Mouse (Mus musculus) hindbrain, embryonic 14.5 days (tissue): ENCODE data around the gene Crmp1. TPM values are rescaled to one million over a fixed set of nuclear protein-coding genes. Genes with fewer than 3 reads are reported as not detected.

Experiments
- ATAC-seq: fragments of 200-750 bp; cut with Nextera tagmentation; 2 replicates; pipeline ENCODE4 v1.8.0; 2017; ENCODE audit warnings: moderate number of reproducible peaks, mild to moderate bottlenecking, moderate TSS enrichment, moderate library complexity; ENCODE audit not compliant: low FRiP score
- DNase-seq: peaks from one replicate; pipeline ENCODE4 v3.0.0-alpha.2; 2015; ENCODE audit warnings: low spot score
- H3K27ac ChIP-seq: fragments of 300-500 bp; sonication (generic); 2 replicates; pipeline ENCODE4 v1.5.1; 2014; ENCODE audit warnings: mild to moderate bottlenecking, moderate library complexity
- H3K27me3 ChIP-seq: fragments of 300-500 bp; sonication (generic); 2 replicates; pipeline ENCODE4 v1.6.1; 2014; ENCODE audit warnings: mild to moderate bottlenecking, low read length, mixed read lengths; ENCODE audit not compliant: control insufficient read depth, insufficient read depth
- H3K36me3 ChIP-seq: fragments of 300-500 bp; sonication (generic); replicated peaks from 2 replicates; pipeline ENCODE4 v1.6.1; 2014; ENCODE audit not compliant: control insufficient read depth, insufficient read depth
- H3K4me1 ChIP-seq: fragments of 300-500 bp; sonication (generic); replicated peaks from 2 replicates; pipeline ENCODE4 v1.6.1; 2014; ENCODE audit warnings: antibody characterized with exemption, low read length, mixed read lengths; ENCODE audit not compliant: control insufficient read depth, insufficient read depth
- H3K4me2 ChIP-seq: fragments of 300-500 bp; sonication (generic); replicated peaks from 2 replicates; pipeline ENCODE4 v1.6.1; 2014; ENCODE audit warnings: mild to moderate bottlenecking, moderate library complexity
- H3K4me3 ChIP-seq: fragments of 300-500 bp; sonication (generic); replicated peaks from 2 replicates; pipeline ENCODE4 v1.5.1; 2014; ENCODE audit warnings: mild to moderate bottlenecking, low read length
- H3K9ac ChIP-seq: fragments of 300-500 bp; sonication (generic); 2 replicates; pipeline ENCODE4 v1.6.1; 2014
- H3K9me3 ChIP-seq: fragments of 300-500 bp; sonication (generic); 2 replicates; pipeline ENCODE4 v1.6.1; 2016; ENCODE audit warnings: low read length; ENCODE audit not compliant: control insufficient read depth
- WGBS: fragments of 180-500 bp; shearing (Covaris S2); extraction: QIAGEN DNeasy Blood & Tissue Kit; methylation state at CpG from one replicate; pipeline ENCODE4 v1.1.7; 2014; 5-methylcytosine and 5-hydroxymethylcytosine counted together
- polyA plus RNA-seq: library from polyadenylated mRNA; unstranded; fragments of >200 nt; fragmentation: Nextera tagmentation; extraction: Ambion mirVana; gene quantifications from 2 replicates; pipeline ENCODE4 v1.2.1, GENCODE M21; 2014

Crmp1 gene
- polyA plus RNA-seq, 1 experiment from 2014 or later = 907 TPM

DNA sequence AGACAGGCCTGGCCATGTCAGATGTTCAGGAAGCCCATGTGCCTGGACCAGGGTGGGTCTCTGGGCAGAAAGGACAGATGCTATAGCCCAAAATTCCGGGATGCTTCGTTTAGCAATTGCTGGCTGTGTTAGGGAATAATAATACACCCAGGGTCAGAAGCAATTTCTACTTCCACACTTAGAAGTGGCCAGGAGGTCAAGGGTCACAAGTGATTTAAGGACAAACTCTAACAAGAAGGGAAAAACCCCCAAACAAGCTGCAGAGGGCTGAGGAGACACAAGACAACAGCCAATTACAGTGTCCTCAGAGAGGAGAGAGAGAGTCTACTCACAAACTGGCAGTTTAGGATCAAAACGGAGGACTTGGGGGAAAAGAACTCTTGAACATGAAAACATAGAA lies 93.3 kb downstream of the Crmp1 start:
- peaks cover 9% of the 10 kb centered on the region; the same call in 1 of the 2 replicates for H3K27me3 ChIP-seq
- H3K4me2 ChIP-seq = no peak overlapping the region
- H3K9ac ChIP-seq = no peak overlapping the region
- peaks cover 16% of the 10 kb centered on the region for H3K4me1 ChIP-seq
- H3K27ac ChIP-seq = no peak overlapping the region
- no peaks in the 10 kb centered on the region for H3K9me3 ChIP-seq
- ATAC-seq = no peak
- no peak for DNase-seq
- H3K36me3 ChIP-seq = no peaks in the 10 kb centered on the region
- 77% methylated on average over 3 of the region's 3 CpGs for WGBS
- no peak overlapping the region for H3K4me3 ChIP-seq

DNA sequence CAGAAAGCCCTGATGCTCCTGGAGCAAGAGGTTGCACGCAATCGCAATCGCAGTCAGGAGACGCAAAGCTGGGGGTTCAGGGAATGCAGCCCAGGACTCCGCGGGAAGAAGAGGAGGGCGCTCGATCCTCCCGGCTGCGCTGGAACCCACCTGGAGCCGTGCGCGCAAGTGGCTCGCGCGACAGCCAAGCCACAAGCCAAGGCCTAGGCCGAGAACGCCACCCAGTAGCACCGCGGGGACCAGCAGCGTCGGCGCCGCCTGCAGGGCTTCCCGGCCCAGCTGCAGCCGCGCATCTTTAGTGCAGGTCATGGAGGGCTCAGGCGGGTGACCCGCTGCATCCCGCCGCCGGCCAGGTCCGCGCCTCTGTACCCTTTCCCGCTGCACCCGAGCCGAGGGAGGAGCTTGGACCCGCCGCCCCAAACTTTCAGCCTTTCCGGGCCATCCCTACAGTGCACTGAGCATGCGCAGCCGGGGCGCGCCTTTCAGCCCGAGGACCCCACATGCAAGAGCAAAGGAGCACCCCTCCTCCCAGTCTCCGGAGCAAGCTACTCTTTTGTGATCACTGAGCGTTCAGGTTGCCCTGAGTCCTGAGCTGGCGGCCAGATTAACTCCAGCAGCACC lies 94.9 kb downstream of the Crmp1 start, which contains the start of gene Evc:
Gene Evc (minus strand): TSS at position 410 of the 621 bp plus-strand sequence.
- Histone ChIP-seq H3K36me3 (no peaks in the 10 kb centered on the region), H3K9ac (peak within 1 kb of the TSS; percentile 69), H3K4me1 (peaks cover 16% of the 10 kb centered on the region), H3K27ac (no peak within 1 kb of the TSS), H3K9me3 (no peaks in the 10 kb centered on the region), H3K27me3 (peaks cover 9% of the 10 kb centered on the region; the same call in 1 of the 2 replicates), H3K4me2 (peak within 1 kb of the TSS; percentile 99), H3K4me3 (peak within 1 kb of the TSS; percentile 66)
- DNase-seq (peak; percentile 67), ATAC-seq (peak; percentile 70)
- WGBS = under 1% methylated on average over 48 of the region's 48 CpGs

GRCm38 (mm10) chr5:37337696-37338095 lies 96.0 kb downstream of the Crmp1 start:
- Histone ChIP-seq H3K27ac (no peak overlapping the region), H3K4me2 (peak overlapping the region; percentile 78), H3K27me3 (peaks cover 9% of the 10 kb centered on the region; the same call in 1 of the 2 replicates), H3K4me3 (no peak overlapping the region), H3K36me3 (no peaks in the 10 kb centered on the region), H3K4me1 (peaks cover 16% of the 10 kb centered on the region), H3K9me3 (no peaks in the 10 kb centered on the region), H3K9ac (no peak overlapping the region)
- ATAC-seq (no peak; the same call in 1 of the 2 replicates), DNase-seq (no peak)
- 69% methylated on average over 3 of the region's 3 CpGs for WGBS

- peaks cover 16% of the 10 kb centered on the region for H3K4me1 ChIP-seq
- peak; percentile 62 for DNase-seq
- WGBS = under 1% methylated on average over 23 of the region's 27 CpGs
- no peaks in the 10 kb centered on the region for H3K36me3 ChIP-seq
- H3K27ac ChIP-seq = no peak within 1 kb of the TSS
- peak; percentile 78 for ATAC-seq
- peaks cover 9% of the 10 kb centered on the region; the same call in 1 of the 2 replicates for H3K27me3 ChIP-seq
- peak within 1 kb of the TSS; percentile 59 for H3K9ac ChIP-seq
- no peaks in the 10 kb centered on the region for H3K9me3 ChIP-seq
- H3K4me2 ChIP-seq = peak within 1 kb of the TSS; percentile 99
- peak within 1 kb of the TSS; percentile 66 for H3K4me3 ChIP-seq
Observed at GRCm38 (mm10) chr5:37338288-37338687, 96.5 kb downstream of the Crmp1 start, which contains the start of gene Evc2. Evc2 (plus strand) TSS chr5:37338499.

Other genes starting within 250 kb of the Crmp1 start
- gene Gm1043, start 156.6 kb upstream of the Crmp1 start, polyA plus RNA-seq = 1.7 and 2.0 TPM in 2 replicates
- gene Evc, start 95.0 kb downstream of the Crmp1 start, polyA plus RNA-seq = 2.4 and 3.1 TPM in 2 replicates
- gene Evc2, start 96.6 kb downstream of the Crmp1 start, polyA plus RNA-seq = 4.6 and 5.8 TPM in 2 replicates